Mouse (Mus musculus) hindbrain, embryonic 12.5 days (tissue): Measurements from ENCODE around the gene Gm10277. TPM values are rescaled to one million over a fixed set of nuclear protein-coding genes. Genes with fewer than 3 reads are reported as not detected.

Source experiments
- polyA plus RNA-seq: library from polyadenylated mRNA; unstranded; fragments of >200 nt; fragmentation: Nextera tagmentation; extraction: Ambion mirVana; gene quantifications from 2 replicates; pipeline ENCODE4 v1.2.1, GENCODE M21; 2016

Gene Gm10277
- polyA plus RNA-seq, 1 experiment from 2014 or later, result 2.9 TPM

Other genes starting within 250 kb of the Gm10277 start
- gene Taok1, start 179.9 kb downstream of the Gm10277 start, polyA plus RNA-seq, result 22.3 and 23.1 TPM in 2 replicates
- 4.8 and 5.3 TPM in 2 replicates for gene Nufip2, start 101.6 kb downstream of the Gm10277 start, polyA plus RNA-seq
- gene Cryba1, start 62.5 kb downstream of the Gm10277 start, polyA plus RNA-seq, result 2.8 and 3.5 TPM in 2 replicates
- 55.9 and 58.9 TPM in 2 replicates for gene Myo18a, start 24.5 kb downstream of the Gm10277 start, polyA plus RNA-seq
- gene Pipox, start 106.3 kb upstream of the Gm10277 start, polyA plus RNA-seq, result 5.0 and 7.1 TPM in 2 replicates
- gene Sez6, start 143.1 kb upstream of the Gm10277 start, polyA plus RNA-seq, result 47.3 and 48.7 TPM in 2 replicates
- gene Phf12, start 195.0 kb upstream of the Gm10277 start, polyA plus RNA-seq, result 30.6 and 30.7 TPM in 2 replicates
- gene Dhrs13, start 244.5 kb upstream of the Gm10277 start, polyA plus RNA-seq, result 24.2 and 24.8 TPM in 2 replicates